Mouse (Mus musculus): ENCODE results near the gene Tulp4.

GRCm38 (mm10) chr17:6069866-6070265 is 36.4 kb upstream of the Tulp4 start:
- TF ChIP-seq CTCF (IDR thresholded peaks at IDR 0.05; ENCODE audit: insufficient read depth, low read length) = no peak
- TF ChIP-seq POLR2A (IDR thresholded peaks at IDR 0.05; ENCODE audit: borderline replicate concordance, extremely low read depth, low read depth, low read length) = no peak

All from lung, adult 2 months (tissue).